Mouse (Mus musculus): ENCODE data around the gene Ttc30a1.

Ttc30a1 gene

DNA sequence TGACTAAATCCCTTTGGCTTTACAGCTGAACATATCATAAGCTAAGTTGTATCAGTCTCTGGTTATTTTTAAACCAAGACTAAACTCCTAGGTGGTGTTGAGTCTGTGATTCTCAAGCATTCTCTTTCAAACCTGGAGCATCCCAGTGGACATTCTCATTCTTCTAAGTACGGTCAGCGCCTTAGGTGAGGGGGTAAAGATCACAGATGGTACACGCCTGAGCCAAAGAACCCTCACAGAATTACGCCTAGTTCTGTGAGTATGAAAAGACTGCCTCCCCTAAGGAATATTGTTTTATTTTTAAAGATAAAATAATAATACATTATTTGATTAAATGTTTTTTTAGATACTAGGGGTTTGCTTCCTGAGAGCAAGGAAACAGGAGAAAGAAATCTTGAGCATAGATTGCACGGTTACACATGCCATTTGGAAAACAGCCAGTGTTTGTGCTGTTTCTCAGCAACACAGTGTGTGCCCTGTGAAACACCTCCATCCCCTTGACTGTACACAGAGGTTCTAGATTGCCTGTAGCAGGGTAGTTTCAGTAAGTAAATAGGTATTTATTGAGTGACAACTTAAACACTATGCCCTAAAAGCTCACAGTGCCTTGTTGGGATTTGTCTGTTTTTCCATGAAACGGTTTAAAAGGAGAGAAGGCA lies 51.9 kb downstream of the Ttc30a1 start:
- DNase-seq = peak; percentile 28

DNA sequence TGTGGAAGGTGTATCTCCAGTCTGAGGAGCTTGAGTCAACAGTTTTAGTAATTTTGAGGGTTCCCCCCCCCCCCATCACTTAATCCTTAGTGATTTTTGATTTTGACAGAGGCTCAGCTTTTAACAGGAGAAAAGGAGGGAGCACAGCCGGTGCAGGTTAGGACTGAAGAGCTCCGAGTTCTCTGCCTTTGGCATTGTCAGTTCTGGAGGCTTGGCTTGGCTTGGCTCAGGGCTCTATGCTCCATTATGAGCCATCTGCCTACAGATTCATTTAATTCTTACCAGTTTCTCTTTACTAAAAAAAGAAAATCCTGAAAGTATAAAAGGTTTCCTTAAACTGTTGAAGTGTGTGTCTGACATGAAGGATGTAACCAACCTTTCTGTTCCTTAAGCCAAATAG lies 52.6 kb downstream of the Ttc30a1 start:
- peak; percentile 69 for DNase-seq
